Mouse (Mus musculus) intestine, embryonic 16.5 days (tissue): ENCODE data around the gene Grpel1. TPM values are rescaled to one million over a fixed set of nuclear protein-coding genes. Genes with fewer than 3 reads are reported as not detected.

Source experiments
- ATAC-seq: fragments of 200-750 bp; cut with Nextera tagmentation; 2 replicates; pipeline ENCODE4 v1.8.0; 2017; ENCODE audit warnings: moderate TSS enrichment, moderate library complexity
- H3K27ac ChIP-seq: fragments of 300-500 bp; sonication (generic); 2 replicates; pipeline ENCODE4 v1.5.1; 2014; ENCODE audit warnings: mild to moderate bottlenecking, low read length
- H3K27me3 ChIP-seq: fragments of 300-500 bp; sonication (generic); replicated peaks from 2 replicates; pipeline ENCODE4 v1.6.1; 2014; ENCODE audit warnings: low read length, control low read depth, mixed read lengths; ENCODE audit not compliant: control insufficient read depth, insufficient read depth
- H3K36me3 ChIP-seq: fragments of 300-500 bp; sonication (generic); 2 replicates; pipeline ENCODE4 v1.6.1; 2014; ENCODE audit warnings: low read length, control low read depth; ENCODE audit not compliant: control insufficient read depth, insufficient read depth
- H3K4me1 ChIP-seq: fragments of 300-500 bp; sonication (generic); 2 replicates; pipeline ENCODE4 v1.6.1; 2014; ENCODE audit warnings: low read length, control low read depth, mixed read lengths; ENCODE audit not compliant: control insufficient read depth, insufficient read depth
- H3K4me2 ChIP-seq: fragments of 300-500 bp; sonication (generic); 2 replicates; pipeline ENCODE4 v1.6.1; 2014; ENCODE audit warnings: low read depth, low read length, control low read depth
- H3K4me3 ChIP-seq: fragments of 300-500 bp; sonication (generic); 2 replicates; pipeline ENCODE4 v1.5.1; 2014; ENCODE audit warnings: mild to moderate bottlenecking, low read length
- H3K9ac ChIP-seq: fragments of 300-500 bp; sonication (generic); 2 replicates; pipeline ENCODE4 v1.6.1; 2014; ENCODE audit warnings: low read depth, low read length
- H3K9me3 ChIP-seq: fragments of 300-500 bp; sonication (generic); 2 replicates; pipeline ENCODE4 v1.6.1; 2016; ENCODE audit warnings: low read length, control low read depth; ENCODE audit not compliant: control insufficient read depth
- WGBS: fragments of 180-500 bp; shearing (Covaris S2); extraction: QIAGEN DNeasy Blood & Tissue Kit; methylation state at CpG from one replicate; pipeline ENCODE4 v1.1.7; 2014; 5-methylcytosine and 5-hydroxymethylcytosine counted together
- polyA plus RNA-seq: library from polyadenylated mRNA; unstranded; fragments of >200 nt; fragmentation: Nextera tagmentation; extraction: Ambion mirVana; gene quantifications from 2 replicates; pipeline ENCODE4 v1.2.1, GENCODE M21; 2015

The Grpel1 gene
- polyA plus RNA-seq = 76.1 and 80.0 TPM in 2 replicates

GRCm38 (mm10) chr5:36464709-36465661 lies at the start of gene Grpel1:
Gene Grpel1, plus strand, starts transcription at chr5:36464998.
- H3K4me2 ChIP-seq = peak within 1 kb of the TSS; percentile 86

GRCm38 (mm10) chr5:36419861-36420260 lies 44.9 kb upstream of the Grpel1 start:
- WGBS = 70% methylated on average over 3 of the region's 3 CpGs
- Histone ChIP-seq H3K27ac (no peak overlapping the region), H3K9ac (no peak overlapping the region), H3K36me3 (no peaks in the 10 kb centered on the region), H3K4me3 (no peak overlapping the region), H3K4me1 (no peaks in the 10 kb centered on the region), H3K9me3 (no peaks in the 10 kb centered on the region), H3K4me2 (no peak overlapping the region), H3K27me3 (no peaks in the 10 kb centered on the region)
- ATAC-seq = no peak

More at GRCm38 (mm10) chr5:36464709-36465661, at the start of gene Grpel1:
- Histone ChIP-seq H3K9ac (peak within 1 kb of the TSS; percentile 89), H3K4me1 (peaks cover 11% of the 10 kb centered on the region), H3K9me3 (no peaks in the 10 kb centered on the region), H3K36me3 (0 out of 2 replicates have a peak, but pooled peaks cover 6% of the 10 kb centered on the region), H3K4me3 (peak within 1 kb of the TSS; percentile 93), H3K27ac (peak within 1 kb of the TSS; percentile 55), H3K27me3 (no peaks in the 10 kb centered on the region)
- peak; percentile 96 for ATAC-seq
- WGBS = under 1% methylated on average over 68 of the region's 68 CpGs

GRCm38 (mm10) chr5:36422689-36423088 lies 42.1 kb upstream of the Grpel1 start:
- ATAC-seq = no peak
- Histone ChIP-seq H3K9me3 (no peaks in the 10 kb centered on the region), H3K27ac (no peak overlapping the region), H3K4me3 (no peak overlapping the region), H3K27me3 (no peaks in the 10 kb centered on the region), H3K9ac (no peak overlapping the region), H3K4me1 (no peaks in the 10 kb centered on the region), H3K36me3 (no peaks in the 10 kb centered on the region), H3K4me2 (no peak overlapping the region)

- ATAC-seq = no peak
- Histone ChIP-seq H3K36me3 (no peaks in the 10 kb centered on the region), H3K9ac (no peak overlapping the region), H3K27me3 (no peaks in the 10 kb centered on the region), H3K9me3 (no peaks in the 10 kb centered on the region), H3K27ac (no peak overlapping the region), H3K4me3 (no peak overlapping the region), H3K4me1 (no peaks in the 10 kb centered on the region), H3K4me2 (no peak overlapping the region)
Observed at GRCm38 (mm10) chr5:36424676-36425075, 40.1 kb upstream of the Grpel1 start.

GRCm38 (mm10) chr5:36426404-36426803 lies 38.4 kb upstream of the Grpel1 start:
- ATAC-seq = no peak
- Histone ChIP-seq H3K4me2 (no peak overlapping the region), H3K27ac (no peak overlapping the region), H3K27me3 (no peaks in the 10 kb centered on the region), H3K9me3 (no peaks in the 10 kb centered on the region), H3K4me3 (no peak overlapping the region), H3K36me3 (no peaks in the 10 kb centered on the region), H3K4me1 (no peaks in the 10 kb centered on the region), H3K9ac (no peak overlapping the region)
- WGBS = 60% methylated on average over 5 of the region's 5 CpGs

GRCm38 (mm10) chr5:36427831-36428230 lies 37.0 kb upstream of the Grpel1 start:
- Histone ChIP-seq H3K9ac (no peak overlapping the region), H3K9me3 (no peaks in the 10 kb centered on the region), H3K4me3 (no peak overlapping the region), H3K36me3 (no peaks in the 10 kb centered on the region), H3K27ac (no peak overlapping the region), H3K4me2 (no peak overlapping the region), H3K27me3 (no peaks in the 10 kb centered on the region), H3K4me1 (no peaks in the 10 kb centered on the region)
- no peak for ATAC-seq
- 18% methylated on average over 11 of the region's 11 CpGs for WGBS

- H3K4me2 ChIP-seq = no peak overlapping the region
- no peak for ATAC-seq
- H3K27me3 ChIP-seq = no peaks in the 10 kb centered on the region
- H3K9me3 ChIP-seq = no peaks in the 10 kb centered on the region
- H3K4me3 ChIP-seq = no peak overlapping the region
- 69% methylated on average over 3 of the region's 3 CpGs for WGBS
- H3K27ac ChIP-seq = no peak overlapping the region
- no peaks in the 10 kb centered on the region for H3K4me1 ChIP-seq
- no peak overlapping the region for H3K9ac ChIP-seq
- H3K36me3 ChIP-seq = no peaks in the 10 kb centered on the region
Observed at GRCm38 (mm10) chr5:36429551-36429950, 35.2 kb upstream of the Grpel1 start.

GRCm38 (mm10) chr5:36431711-36432110 lies 33.1 kb upstream of the Grpel1 start:
- Histone ChIP-seq H3K4me1 (no peaks in the 10 kb centered on the region), H3K4me3 (no peak overlapping the region), H3K4me2 (no peak overlapping the region), H3K9me3 (no peaks in the 10 kb centered on the region), H3K36me3 (no peaks in the 10 kb centered on the region), H3K27me3 (no peaks in the 10 kb centered on the region), H3K9ac (no peak overlapping the region), H3K27ac (no peak overlapping the region)
- WGBS = 58% methylated on average over 2 of the region's 2 CpGs
- no peak for ATAC-seq

- Histone ChIP-seq H3K4me2 (no peak overlapping the region), H3K4me1 (no peaks in the 10 kb centered on the region), H3K9me3 (no peaks in the 10 kb centered on the region), H3K27me3 (no peaks in the 10 kb centered on the region), H3K27ac (no peak overlapping the region), H3K36me3 (no peaks in the 10 kb centered on the region), H3K9ac (no peak overlapping the region), H3K4me3 (no peak overlapping the region)
- WGBS = 70% methylated on average over 9 of the region's 9 CpGs
- no peak for ATAC-seq
Observed at GRCm38 (mm10) chr5:36434398-36434967, 30.3 kb upstream of the Grpel1 start.
